Mouse (Mus musculus) intestine, embryonic 14.5 days (tissue): ENCODE results near the gene 4930412O13Rik. TPM values are rescaled to one million over a fixed set of nuclear protein-coding genes. Genes with fewer than 3 reads are reported as not detected.
A peak's percentile ranks its signal among the peaks of the same experiment; 100 is the strongest.

ENCODE experiments used
- ATAC-seq: fragments of 200-750 bp; cut with Nextera tagmentation; replicated peaks from 2 replicates; pipeline ENCODE4 v1.8.0; 2017; ENCODE audit warnings: low read depth, moderate number of reproducible peaks, moderate TSS enrichment, moderate library complexity; ENCODE audit not compliant: low FRiP score, low TSS enrichment
- DNase-seq: peaks from one replicate; pipeline ENCODE4 v3.0.0-alpha.2; 2018; ENCODE audit warnings: low spot score
- H3K27ac ChIP-seq: fragments of 300-500 bp; sonication (generic); 2 replicates; pipeline ENCODE4 v1.5.1; 2014; ENCODE audit warnings: low read depth, mild to moderate bottlenecking, control low read depth
- H3K27me3 ChIP-seq: fragments of 300-500 bp; sonication (generic); replicated peaks from 2 replicates; pipeline ENCODE4 v1.6.1; 2014; ENCODE audit warnings: low read length, control low read depth; ENCODE audit not compliant: control insufficient read depth, insufficient read depth
- H3K36me3 ChIP-seq: fragments of 300-500 bp; sonication (generic); 2 replicates; pipeline ENCODE4 v1.6.1; 2014; ENCODE audit warnings: low read length, control low read depth; ENCODE audit not compliant: control insufficient read depth, insufficient read depth
- H3K4me1 ChIP-seq: fragments of 300-500 bp; sonication (generic); replicated peaks from 2 replicates; pipeline ENCODE4 v1.6.1; 2014; ENCODE audit warnings: low read length, control low read depth, mixed read lengths; ENCODE audit not compliant: control insufficient read depth, insufficient read depth
- H3K4me2 ChIP-seq: fragments of 300-500 bp; sonication (generic); 2 replicates; pipeline ENCODE4 v1.6.1; 2014; ENCODE audit warnings: low read length
- H3K4me3 ChIP-seq: fragments of 300-500 bp; sonication (generic); 2 replicates; pipeline ENCODE4 v1.5.1; 2014; ENCODE audit warnings: low read depth, low read length, control low read depth, mixed read lengths
- H3K9ac ChIP-seq: fragments of 300-500 bp; sonication (generic); 2 replicates; pipeline ENCODE4 v1.6.1; 2014; ENCODE audit warnings: mild to moderate bottlenecking, low read length
- H3K9me3 ChIP-seq: fragments of 300-500 bp; sonication (generic); 2 replicates; pipeline ENCODE4 v1.6.1; 2016; ENCODE audit warnings: low read length, control low read depth; ENCODE audit not compliant: control insufficient read depth
- WGBS: fragments of 180-500 bp; shearing (Covaris S2); extraction: QIAGEN DNeasy Blood & Tissue Kit; methylation state at CpG from one replicate; pipeline ENCODE4 v1.1.7; 2014; 5-methylcytosine and 5-hydroxymethylcytosine counted together
- polyA plus RNA-seq: library from polyadenylated mRNA; unstranded; fragments of >200 nt; fragmentation: Nextera tagmentation; extraction: Ambion mirVana; gene quantifications from 2 replicates; pipeline ENCODE4 v1.2.1, GENCODE M21; 2014

Gene 4930412O13Rik
- polyA plus RNA-seq, 1 experiment from 2014 or later, result not detected

GRCm38 (mm10) chr2:9877966-9878563, 3.0 kb upstream of the 4930412O13Rik start:
- no peaks in the 10 kb centered on the region for H3K9me3 ChIP-seq
- no peak overlapping the region for H3K27ac ChIP-seq
- H3K36me3 ChIP-seq, result no peaks in the 10 kb centered on the region
- peaks cover 8% of the 10 kb centered on the region; the same call in 1 of the 2 replicates for H3K4me1 ChIP-seq
- peak overlapping the region; percentile 94 for H3K4me2 ChIP-seq
- peak overlapping the region; percentile 47 for H3K4me3 ChIP-seq
- ATAC-seq (no peak), DNase-seq (peak; percentile 68)
- no peak overlapping the region for H3K9ac ChIP-seq
- H3K27me3 ChIP-seq, result peaks cover 100% of the 10 kb centered on the region
- under 1% methylated on average over 19 of the region's 19 CpGs for WGBS

- 1% methylated on average over 31 of the region's 33 CpGs for WGBS
- peak; percentile 74 for DNase-seq
- Histone ChIP-seq H3K27ac (no peak overlapping the region), H3K4me2 (peak overlapping the region; percentile 94), H3K4me3 (peak overlapping the region; percentile 47), H3K9me3 (no peaks in the 10 kb centered on the region), H3K27me3 (peaks cover 100% of the 10 kb centered on the region), H3K9ac (peak overlapping the region; percentile 20; the same call in 1 of the 2 replicates), H3K4me1 (peaks cover 8% of the 10 kb centered on the region; the same call in 1 of the 2 replicates), H3K36me3 (no peaks in the 10 kb centered on the region)
- ATAC-seq, result peak; percentile 21; the same call in 1 of the 2 replicates
Measured at GRCm38 (mm10) chr2:9878564-9879081, 2.4 kb upstream of the 4930412O13Rik start.

GRCm38 (mm10) chr2:9879092-9879491, 2.0 kb upstream of the 4930412O13Rik start:
- peak overlapping the region; percentile 47 for H3K4me3 ChIP-seq
- peak overlapping the region; percentile 94 for H3K4me2 ChIP-seq
- ATAC-seq, result peak; percentile 17; the same call in 1 of the 2 replicates
- peaks cover 100% of the 10 kb centered on the region for H3K27me3 ChIP-seq
- no peak overlapping the region for H3K9ac ChIP-seq
- no peaks in the 10 kb centered on the region for H3K9me3 ChIP-seq
- H3K27ac ChIP-seq, result no peak overlapping the region
- under 1% methylated on average over 22 of the region's 22 CpGs for WGBS
- no peaks in the 10 kb centered on the region for H3K36me3 ChIP-seq
- DNase-seq, result no peak
- H3K4me1 ChIP-seq, result peaks cover 8% of the 10 kb centered on the region; the same call in 1 of the 2 replicates

GRCm38 (mm10) chr2:9879493-9879892, 1.6 kb upstream of the 4930412O13Rik start:
- Histone ChIP-seq H3K9me3 (no peaks in the 10 kb centered on the region), H3K27me3 (peaks cover 100% of the 10 kb centered on the region), H3K4me3 (peak overlapping the region; percentile 47), H3K36me3 (no peaks in the 10 kb centered on the region), H3K4me1 (peaks cover 8% of the 10 kb centered on the region; the same call in 1 of the 2 replicates), H3K9ac (no peak overlapping the region), H3K4me2 (peak overlapping the region; percentile 94), H3K27ac (no peak overlapping the region)
- DNase-seq (peak; percentile 92), ATAC-seq (peak; percentile 93)
- WGBS, result under 1% methylated on average over 21 of the region's 21 CpGs

GRCm38 (mm10) chr2:9880271-9880670, 781 bp upstream of the 4930412O13Rik start:
- Histone ChIP-seq H3K27me3 (peaks cover 100% of the 10 kb centered on the region), H3K27ac (no peak overlapping the region), H3K9me3 (no peaks in the 10 kb centered on the region), H3K9ac (no peak overlapping the region), H3K4me1 (peaks cover 8% of the 10 kb centered on the region; the same call in 1 of the 2 replicates), H3K4me3 (no peak overlapping the region), H3K4me2 (no peak overlapping the region), H3K36me3 (no peaks in the 10 kb centered on the region)
- ATAC-seq, result no peak
- no peak for DNase-seq
- WGBS, result 5% methylated on average over 11 of the region's 11 CpGs

- Histone ChIP-seq H3K9ac (no peak overlapping the region), H3K27ac (no peak overlapping the region), H3K4me1 (peaks cover 8% of the 10 kb centered on the region; the same call in 1 of the 2 replicates), H3K4me2 (peak overlapping the region; percentile 51), H3K27me3 (peaks cover 100% of the 10 kb centered on the region), H3K36me3 (no peaks in the 10 kb centered on the region), H3K4me3 (peak overlapping the region; percentile 29), H3K9me3 (no peaks in the 10 kb centered on the region)
- WGBS, result 2% methylated on average over 13 of the region's 13 CpGs
- DNase-seq, result peak; percentile 77
- no peak for ATAC-seq
Measured at GRCm38 (mm10) chr2:9881611-9882023, 565 bp downstream of the 4930412O13Rik start.

GRCm38 (mm10) chr2:9882371-9882925, 1.4 kb downstream of the 4930412O13Rik start:
- ATAC-seq (no peak), DNase-seq (peak; percentile 79)
- no peak overlapping the region for H3K27ac ChIP-seq
- peak overlapping the region; percentile 33 for H3K4me2 ChIP-seq
- under 1% methylated on average over 39 of the region's 39 CpGs for WGBS
- peaks cover 100% of the 10 kb centered on the region for H3K27me3 ChIP-seq
- H3K4me3 ChIP-seq, result peak overlapping the region; percentile 23
- H3K9ac ChIP-seq, result no peak overlapping the region
- H3K9me3 ChIP-seq, result no peaks in the 10 kb centered on the region
- H3K4me1 ChIP-seq, result peaks cover 8% of the 10 kb centered on the region; the same call in 1 of the 2 replicates
- no peaks in the 10 kb centered on the region for H3K36me3 ChIP-seq

- Histone ChIP-seq H3K4me1 (peaks cover 5% of the 10 kb centered on the region; the same call in 1 of the 2 replicates), H3K4me2 (no peak overlapping the region), H3K27ac (no peak overlapping the region), H3K4me3 (peak overlapping the region; percentile 23; the same call in 1 of the 2 replicates), H3K27me3 (peaks cover 100% of the 10 kb centered on the region), H3K9me3 (no peaks in the 10 kb centered on the region), H3K36me3 (no peaks in the 10 kb centered on the region), H3K9ac (no peak overlapping the region)
- no peak for ATAC-seq
- peak; percentile 84 for DNase-seq
- under 1% methylated on average over 43 of the region's 43 CpGs for WGBS
Measured at GRCm38 (mm10) chr2:9882926-9883802, 2.1 kb downstream of the 4930412O13Rik start.
